Mouse (Mus musculus) mouse embryonic stem cell (cell line): ENCODE results near the gene Smyd3.

Source experiments
- in situ Hi-C, 2 experiments: fragments of 300-500 bp; cut with MboI; formaldehyde crosslinking; loops; 1 replicate in 1 of 2; 3 replicates in 1 of 2; pipeline ENCODE4 v1.14.3; 2019 to 2020; ENCODE audit warnings: low sequenced_read_pairs in 2 of 2, low pct_unique_long_range_greater_than_20kb in 1 of 2, mixed read lengths in 1 of 2; ENCODE audit not compliant: unreplicated experiment in 1 of 2

The Smyd3 gene

GRCm38 (mm10) chr1:179541502-179541901 lies 23.7 kb upstream of the Smyd3 start:
- in situ Hi-C loops = no loop called here

DNA sequence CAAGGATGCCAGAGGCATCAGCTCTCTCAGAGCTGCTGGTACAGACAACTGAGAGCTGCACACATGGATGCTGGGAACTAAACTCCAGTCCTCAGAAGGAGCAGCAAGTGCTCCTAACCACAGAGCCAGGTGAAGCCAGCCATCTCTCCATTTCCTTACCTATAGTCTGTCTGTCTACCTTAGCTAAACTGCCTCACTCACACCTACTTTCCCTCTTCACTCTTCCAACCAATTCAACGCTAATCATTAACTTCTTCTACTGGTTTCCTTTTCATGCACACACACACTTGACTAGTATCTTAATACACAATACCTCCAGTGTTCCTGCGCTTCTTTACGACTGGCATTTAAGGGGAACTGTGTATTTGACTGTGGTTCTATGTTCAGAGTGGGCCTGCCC lies 22.0 kb upstream of the Smyd3 start:
- in situ Hi-C loops = no loop called here

DNA sequence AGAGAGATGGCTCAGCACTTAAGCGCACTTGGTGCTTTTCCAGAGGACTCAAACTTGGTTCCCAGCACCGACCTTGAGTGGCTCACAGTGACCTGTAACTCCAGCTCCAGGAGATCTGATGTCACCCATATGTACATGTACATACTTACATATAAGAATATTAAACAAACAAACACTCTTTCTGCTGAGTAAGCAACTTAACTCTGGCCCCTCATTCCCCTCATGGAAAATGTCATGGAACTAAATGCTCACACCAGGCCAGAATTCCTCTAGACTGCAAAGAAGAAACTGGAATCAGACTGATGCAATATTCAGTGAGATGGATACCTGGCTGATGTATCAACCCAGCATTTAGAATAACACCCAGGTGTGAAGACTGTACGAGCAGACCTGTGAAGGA lies 21.2 kb upstream of the Smyd3 start:
- in situ Hi-C loops = no loop called here

GRCm38 (mm10) chr1:179519901-179520300 lies 2.1 kb upstream of the Smyd3 start:
- in situ Hi-C loops = no loop called here

DNA sequence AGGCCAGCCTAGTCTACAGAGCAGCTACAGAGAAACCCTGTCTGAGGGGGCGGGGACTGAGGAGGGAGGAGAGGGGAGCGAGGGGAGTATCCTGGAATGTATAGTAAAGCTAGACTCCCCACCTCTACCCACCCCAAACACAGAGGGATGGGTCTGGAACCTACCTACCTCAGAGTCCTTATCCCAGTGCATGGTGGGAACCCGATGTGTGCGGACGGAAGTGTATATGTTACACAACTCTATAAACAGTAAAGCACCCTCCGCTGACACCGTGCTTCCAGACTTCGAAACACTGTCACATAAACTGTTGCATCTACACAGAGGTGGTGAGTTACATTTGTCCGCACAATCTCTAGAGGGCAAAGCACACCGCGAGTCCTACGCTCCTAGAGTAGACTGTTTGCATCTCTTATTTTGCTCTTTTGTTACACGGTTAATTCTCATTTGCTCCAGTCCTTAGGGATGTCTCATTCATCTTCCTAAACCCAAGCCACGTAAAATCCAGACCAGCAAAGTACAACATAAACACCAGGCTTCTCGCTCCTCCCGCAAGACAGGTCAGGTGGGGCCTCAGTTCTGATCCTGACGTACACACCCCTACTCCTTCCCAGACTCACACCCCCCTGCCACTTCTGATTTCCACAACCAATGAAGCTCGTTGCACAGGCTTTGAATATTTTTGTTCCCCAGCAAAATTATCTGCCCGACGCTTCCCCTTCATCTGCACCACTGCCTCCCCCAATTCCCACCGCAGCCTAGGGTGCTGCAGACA lies 714 bp downstream of the Smyd3 start:
- in situ Hi-C loops = no loop called here

GRCm38 (mm10) chr1:179511895-179512294 lies 5.9 kb downstream of the Smyd3 start:
- in situ Hi-C loops = no loop called here

GRCm38 (mm10) chr1:179510546-179511340 lies 7.1 kb downstream of the Smyd3 start:
- in situ Hi-C loops = no loop called here

- in situ Hi-C loops = loop anchor here in 1 of 2 experiments (10.0 kb wide), 2 partner anchors 118 to 228 kb away; no protein-coding TSS in a partner anchor
Observed at GRCm38 (mm10) chr1:179506530-179507315, 11.1 kb downstream of the Smyd3 start.

DNA sequence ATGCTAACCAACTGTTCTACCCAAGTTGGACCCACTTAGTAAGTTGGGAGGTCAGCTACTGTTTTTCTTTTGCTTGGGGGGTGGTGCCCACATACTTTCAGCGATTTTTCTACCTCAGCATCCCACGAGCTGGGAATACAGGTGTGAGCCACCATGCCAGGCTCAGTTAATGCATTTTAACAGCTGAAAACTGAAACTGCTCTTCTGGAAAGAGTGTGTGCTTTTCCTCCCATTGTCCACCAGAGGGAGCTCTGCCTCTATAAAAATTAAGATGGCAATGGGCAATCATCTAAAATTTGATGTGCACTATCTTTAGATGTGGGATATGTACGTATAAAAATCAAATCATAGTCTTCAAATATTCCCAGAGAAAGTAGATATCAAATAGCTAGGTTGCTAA lies 15.3 kb downstream of the Smyd3 start:
- in situ Hi-C loops = loop anchor here in 1 of 2 experiments (10.0 kb wide), 2 partner anchors 122 to 232 kb away; no protein-coding TSS in a partner anchor

DNA sequence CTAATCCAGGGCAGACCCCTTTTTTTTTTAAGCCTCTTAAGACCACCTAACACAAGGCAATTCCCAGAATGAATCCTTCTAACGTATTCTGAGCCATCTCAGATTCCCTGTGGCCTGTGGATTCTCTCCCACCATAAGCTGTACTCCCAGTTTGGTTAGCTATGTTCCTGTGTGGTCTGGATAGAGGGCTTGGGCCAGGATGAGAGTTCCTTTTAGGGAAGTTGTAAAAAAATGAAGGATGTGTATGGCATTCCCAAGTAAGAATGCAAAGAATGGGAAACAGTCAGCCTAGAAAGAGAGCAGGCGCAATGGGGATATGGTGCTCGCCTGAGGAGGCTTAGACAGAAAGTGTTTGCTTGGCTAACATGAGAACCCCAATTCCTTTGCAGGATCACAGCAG lies 18.6 kb downstream of the Smyd3 start:
- in situ Hi-C loops = no loop called here

DNA sequence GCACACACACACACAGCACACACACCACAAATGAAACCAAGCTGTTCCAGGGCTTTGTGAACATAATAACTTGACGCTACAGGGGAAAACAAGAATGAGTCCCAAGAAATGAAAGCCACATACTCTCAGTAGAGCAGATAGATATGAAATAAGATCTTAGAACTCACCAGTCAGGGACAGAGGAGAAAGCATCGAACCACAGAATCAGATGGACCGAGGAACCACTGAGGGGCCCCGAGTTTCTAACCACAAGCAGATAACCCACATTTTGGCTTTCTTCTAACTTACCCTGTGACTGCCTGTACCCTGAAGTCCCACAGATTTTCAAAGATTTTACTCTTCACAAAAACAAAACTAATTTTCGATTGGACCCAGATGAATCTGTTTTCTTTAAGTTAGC lies 24.9 kb downstream of the Smyd3 start:
- in situ Hi-C loops = no loop called here

- in situ Hi-C loops = no loop called here
Observed at GRCm38 (mm10) chr1:179488520-179488919, 29.3 kb downstream of the Smyd3 start.

DNA sequence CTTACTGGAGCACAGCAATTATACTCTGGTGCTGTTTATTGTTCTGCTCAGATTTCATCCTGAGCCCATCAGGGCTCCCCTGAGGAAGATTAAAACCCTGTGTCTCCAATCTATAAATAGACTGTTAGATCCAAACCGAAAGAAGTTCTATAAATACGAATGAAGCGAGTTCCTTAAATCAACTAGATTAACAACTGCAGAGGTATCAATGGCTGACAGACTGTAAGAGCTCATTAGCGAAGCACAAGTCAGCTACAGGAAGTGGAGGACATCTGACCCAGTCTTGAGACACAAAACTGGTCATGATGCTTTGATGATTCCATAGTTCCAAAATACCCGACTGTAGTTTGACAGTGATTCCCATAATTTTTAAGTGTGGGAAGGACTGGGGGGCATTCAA lies 29.9 kb downstream of the Smyd3 start:
- in situ Hi-C loops = no loop called here

GRCm38 (mm10) chr1:179487238-179487637 lies 30.6 kb downstream of the Smyd3 start:
- in situ Hi-C loops = no loop called here

- in situ Hi-C loops = no loop called here
Observed at GRCm38 (mm10) chr1:179485784-179486540, 31.9 kb downstream of the Smyd3 start.

DNA sequence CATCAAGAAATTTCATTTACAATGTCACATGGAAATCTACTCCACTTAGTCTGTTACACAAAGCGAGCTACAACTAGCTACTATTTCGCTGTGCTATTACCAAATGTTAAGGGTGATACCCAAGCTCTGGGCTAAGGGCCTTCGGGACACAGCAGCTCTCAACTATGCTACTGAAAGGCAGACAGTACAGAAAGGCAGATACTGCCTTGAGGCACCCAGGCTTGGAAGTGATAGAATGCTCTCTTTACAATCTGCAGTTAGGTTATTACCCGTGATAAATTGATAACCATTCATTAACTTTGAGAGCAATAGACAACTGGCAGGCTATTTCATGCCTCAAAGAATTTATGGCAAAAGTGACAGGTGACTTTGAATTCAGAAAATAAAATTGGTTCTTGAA lies 37.0 kb downstream of the Smyd3 start:
- in situ Hi-C loops = no loop called here

DNA sequence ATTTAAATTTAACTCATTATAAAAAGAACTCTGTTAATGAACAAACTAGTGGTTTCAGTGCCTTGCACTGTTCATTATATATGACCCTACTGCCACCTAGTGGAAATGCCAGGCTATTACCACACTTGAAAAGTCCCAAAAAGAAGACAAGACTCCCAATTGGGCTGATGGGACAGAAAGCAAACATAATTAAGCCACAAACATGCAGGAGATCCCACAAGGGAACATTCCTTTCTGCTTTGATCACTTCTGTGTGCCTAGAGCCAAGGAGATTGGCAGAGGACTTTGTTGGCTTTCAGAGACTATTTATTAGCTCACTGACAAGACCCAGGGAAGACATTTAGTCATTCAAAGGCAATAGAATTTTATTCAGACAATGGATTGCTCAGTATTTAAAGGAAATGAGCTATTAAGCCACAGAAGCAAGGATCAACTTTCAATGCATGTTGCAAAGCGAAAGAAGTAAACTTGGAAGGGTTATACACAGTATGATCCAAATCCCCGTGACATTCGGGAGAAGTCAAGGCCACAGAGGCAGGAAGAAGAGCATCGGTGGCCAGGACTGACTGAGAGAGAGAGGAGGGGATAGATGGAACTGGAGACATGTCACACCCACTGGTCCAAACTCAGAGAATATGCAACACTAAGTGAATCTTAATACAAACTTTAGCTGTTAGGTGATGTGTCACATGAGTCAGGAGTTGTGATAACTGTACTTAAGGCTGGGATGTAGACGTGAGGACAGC lies 40.5 kb downstream of the Smyd3 start:
- in situ Hi-C loops = no loop called here
